Mouse (Mus musculus) subcutaneous adipose tissue, adult 2 months (tissue): ENCODE results near the gene Mex3a. TPM values are rescaled to one million over a fixed set of nuclear protein-coding genes. Genes with fewer than 3 reads are reported as not detected.

ENCODE experiments used
- polyA plus RNA-seq: library from polyadenylated mRNA; depleted of rRNA; stranded (reverse); fragments of >200 nt; gene quantifications from 2 replicates; pipeline ENCODE4 v1.2.3, GENCODE M21; 2012; ENCODE audit warnings: low replicate concordance; rRNA removed

Mex3a gene
- polyA plus RNA-seq: 0.56 and 12.0 TPM in 2 replicates

DNA sequence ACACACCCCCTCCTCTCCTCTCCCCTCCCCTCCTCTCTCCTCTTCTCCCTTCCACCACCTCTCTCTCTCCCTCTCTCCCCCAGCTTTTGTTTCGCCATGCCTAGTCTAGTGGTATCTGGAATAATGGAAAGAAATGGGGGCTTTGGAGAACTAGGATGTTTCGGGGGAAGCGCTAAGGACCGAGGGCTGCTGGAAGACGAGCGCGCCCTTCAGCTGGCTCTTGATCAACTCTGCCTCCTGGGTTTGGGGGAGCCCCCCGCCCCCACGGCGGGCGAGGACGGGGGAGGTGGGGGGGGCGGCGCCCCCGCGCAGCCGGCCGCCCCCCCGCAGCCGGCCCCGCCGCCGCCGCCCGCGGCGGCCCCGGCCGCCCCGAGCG lies at the start of gene Mex3a:
TSS of gene Mex3a (plus strand) at position 97 of the 376 bp plus-strand sequence.

DNA sequence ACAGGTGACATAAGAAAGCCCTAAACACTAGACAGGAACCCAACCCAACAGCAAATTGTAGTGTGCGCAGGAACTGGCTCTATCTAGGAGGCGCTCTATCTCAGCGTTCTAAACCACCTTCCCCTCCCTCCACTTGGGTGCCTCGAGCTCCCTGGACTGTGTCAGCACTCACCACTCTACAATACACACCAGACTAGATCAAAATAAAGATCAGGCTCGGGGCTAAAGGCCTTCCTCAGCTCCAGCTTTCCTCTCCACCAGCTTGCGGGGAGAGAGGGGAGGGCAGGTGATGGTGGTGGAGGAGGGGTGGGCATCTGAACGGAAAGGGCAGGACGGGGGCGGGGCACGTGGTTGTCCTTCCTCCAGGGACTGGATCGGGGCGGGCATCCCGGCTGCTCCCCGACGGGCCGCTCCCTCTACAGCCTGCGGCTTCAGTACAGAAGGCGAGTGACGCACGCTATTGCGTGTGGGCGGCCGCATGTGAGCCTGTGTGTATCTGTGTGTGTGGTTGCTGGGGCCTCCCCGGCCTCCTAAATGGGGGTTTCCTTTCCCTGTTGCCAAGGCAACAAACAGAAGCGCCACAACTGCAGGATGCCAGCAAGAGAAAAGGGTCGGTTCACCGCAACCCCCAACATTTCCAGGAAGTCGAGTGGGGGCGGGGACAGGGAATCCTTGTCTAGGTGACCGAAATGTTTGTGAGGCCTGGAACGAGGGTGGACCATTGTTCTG lies 22.3 kb upstream of the Mex3a start, which contains the start of gene Lmna:
TSS of gene Lmna (minus strand) at position 265 of the 729 bp plus-strand sequence.

DNA sequence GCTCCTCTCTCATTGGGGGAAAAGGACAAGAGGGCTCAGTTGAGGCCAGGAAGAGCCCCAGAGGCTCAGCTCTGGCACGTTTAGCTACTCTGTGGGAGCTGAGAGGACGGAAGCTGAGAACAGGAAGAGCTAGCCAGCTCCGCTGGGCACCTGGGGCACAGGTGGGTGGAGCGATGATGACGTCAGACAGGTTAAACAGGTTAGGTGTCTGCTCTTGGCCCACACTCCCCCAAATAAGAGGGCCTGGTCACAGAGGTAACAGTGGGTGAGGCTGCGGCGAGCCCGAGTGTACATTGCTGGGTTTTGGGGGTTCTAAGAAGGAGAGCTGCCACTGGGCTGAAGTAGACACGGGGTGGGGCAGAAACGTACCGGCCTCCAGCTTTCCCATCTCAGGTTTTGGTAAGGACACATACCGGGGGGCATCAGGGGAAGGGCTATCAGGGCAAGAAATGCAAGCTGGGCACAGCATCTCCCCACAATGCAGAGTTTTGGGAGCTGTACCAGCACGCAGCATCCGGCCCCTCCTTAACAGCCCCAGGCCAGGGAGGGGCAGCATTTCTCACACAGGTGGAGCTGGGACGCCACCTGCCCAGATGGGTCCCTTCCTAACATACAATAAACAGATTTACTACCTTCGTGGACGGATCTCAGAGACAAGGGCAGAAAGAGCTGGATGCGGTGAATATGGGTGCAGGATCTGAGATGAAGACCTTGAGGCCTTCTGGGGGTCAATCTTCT lies 16.2 kb downstream of the Mex3a start, which contains the start of gene Rab25:
TSS of gene Rab25 (minus strand) at position 121 of the 738 bp plus-strand sequence.

DNA sequence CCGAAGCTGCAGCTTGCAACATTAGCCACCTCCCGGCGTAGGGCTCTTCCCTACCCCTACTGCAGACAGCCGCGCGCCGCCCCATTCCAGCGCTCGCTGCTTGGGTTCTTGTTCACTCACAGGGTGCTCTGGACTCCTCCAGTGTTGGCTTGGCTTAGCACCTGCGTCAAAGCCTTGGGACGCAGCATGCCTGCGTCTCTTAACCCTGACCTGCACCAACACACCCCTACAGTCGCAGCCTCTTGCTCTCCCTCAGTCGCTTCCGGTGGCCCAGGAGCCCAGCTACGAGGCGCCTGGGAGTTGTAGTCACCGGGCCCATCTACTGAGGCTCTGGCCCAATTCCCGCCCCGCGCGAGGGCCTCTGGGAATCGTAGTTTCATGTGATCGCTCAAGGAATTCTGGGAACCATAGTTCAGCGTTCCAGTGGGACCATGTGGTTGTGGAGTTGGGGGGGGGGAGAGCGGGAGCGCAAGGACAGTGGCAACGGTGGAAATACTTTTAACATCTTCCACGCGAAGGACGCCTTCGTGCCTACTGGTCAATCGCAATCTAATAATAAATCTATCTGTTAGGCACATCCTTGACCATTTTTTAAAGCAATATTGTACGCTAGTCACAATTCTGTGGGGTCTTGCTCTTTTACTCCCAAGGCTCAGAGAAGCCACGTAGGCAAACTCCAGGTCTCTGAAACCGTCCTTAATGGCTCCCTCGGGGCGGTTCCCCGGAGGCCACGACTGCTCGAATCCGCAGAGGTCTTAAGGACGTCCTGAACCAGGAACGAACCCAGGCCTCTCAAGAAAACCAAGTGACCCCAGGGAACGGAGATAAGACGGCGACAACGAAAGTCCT lies 20.7 kb downstream of the Mex3a start, which contains the start of gene Lamtor2:
TSS of gene Lamtor2 (minus strand) at position 399 of the 849 bp plus-strand sequence.

DNA sequence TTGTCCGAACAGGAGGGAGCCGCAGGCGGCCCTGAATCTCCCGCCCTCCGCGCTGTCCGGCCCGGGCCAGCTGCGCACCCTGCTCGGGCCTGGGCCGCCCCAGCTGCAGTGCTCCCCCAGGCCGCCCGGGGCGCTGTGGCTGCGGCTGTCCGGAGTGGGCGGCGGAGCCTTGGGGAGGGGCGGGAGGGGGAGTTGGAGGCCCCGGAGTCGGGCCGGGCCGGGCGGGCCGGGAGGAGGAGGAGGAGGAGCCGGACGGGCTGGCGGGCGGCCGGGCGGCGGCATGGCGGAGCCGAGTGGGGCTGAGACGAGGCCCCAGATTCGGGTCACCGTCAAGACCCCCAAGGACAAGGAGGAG lies 21.3 kb downstream of the Mex3a start, which contains the start of gene Ubqln4:
TSS of gene Ubqln4 (plus strand) at position 234 of the 355 bp plus-strand sequence.

DNA sequence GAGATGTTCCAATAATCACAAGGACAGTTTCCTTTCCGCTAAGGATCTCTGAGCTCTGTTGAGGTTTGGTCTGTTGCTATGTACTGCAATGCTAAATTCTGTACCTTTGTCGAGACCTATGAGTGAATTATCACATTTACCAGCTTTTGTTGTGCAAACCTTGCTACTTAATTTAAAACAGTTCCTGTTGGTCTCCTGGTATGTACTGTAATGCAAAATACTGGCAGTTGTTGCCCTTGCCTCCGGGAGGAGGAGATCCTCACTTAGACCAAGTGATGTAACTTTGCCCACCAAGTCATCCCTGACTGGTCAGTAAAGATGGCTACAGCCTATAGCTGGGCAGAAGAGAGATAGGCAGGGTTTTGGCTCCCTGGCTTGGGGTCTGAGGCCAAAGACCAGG lies 43.3 kb downstream of the Mex3a start, which contains the start of gene Ssr2:
TSS of gene Ssr2 (plus strand) at position 337 of the 400 bp plus-strand sequence.

Other genes starting within 250 kb of the Mex3a start
- gene Gm38392, start 245.2 kb upstream of the Mex3a start, polyA plus RNA-seq: 0.33 and 0.42 TPM in 2 replicates
- 5.6 and 5.7 TPM in 2 replicates for gene Tsacc, start 235.4 kb upstream of the Mex3a start, polyA plus RNA-seq
- gene Cct3, start 235.3 kb upstream of the Mex3a start, polyA plus RNA-seq: 112 and 200 TPM in 2 replicates
- gene Glmp, start 207.4 kb upstream of the Mex3a start, polyA plus RNA-seq: 237 and 305 TPM in 2 replicates
- gene Tmem79, start 196.2 kb upstream of the Mex3a start, polyA plus RNA-seq: 39.1 and 40.3 TPM in 2 replicates
- gene Smg5, start 196.1 kb upstream of the Mex3a start, polyA plus RNA-seq: 60.2 and 94.7 TPM in 2 replicates
- 10.3 and 13.1 TPM in 2 replicates for gene Paqr6, start 167.8 kb upstream of the Mex3a start, polyA plus RNA-seq
- 0.14 and 0.19 TPM in 2 replicates for gene Bglap3, start 159.7 kb upstream of the Mex3a start, polyA plus RNA-seq
- gene Bglap2, start 153.7 kb upstream of the Mex3a start, polyA plus RNA-seq: not detected in 2 replicates
- gene Bglap, start 147.9 kb upstream of the Mex3a start, polyA plus RNA-seq: not detected in 2 replicates
- gene Pmf1, start 122.1 kb upstream of the Mex3a start, polyA plus RNA-seq: 35.7 and 50.0 TPM in 2 replicates
- gene Slc25a44, start 107.3 kb upstream of the Mex3a start, polyA plus RNA-seq: 57.9 and 74.4 TPM in 2 replicates
- 51.9 and 53.4 TPM in 2 replicates for gene Sema4a, start 71.2 kb upstream of the Mex3a start, polyA plus RNA-seq
- gene Lmna, start 22.4 kb upstream of the Mex3a start, polyA plus RNA-seq: 140 and 285 TPM in 2 replicates
- gene Rab25, start 15.9 kb downstream of the Mex3a start, polyA plus RNA-seq: 0.40 and 40.0 TPM in 2 replicates
- 148 and 176 TPM in 2 replicates for gene Lamtor2, start 20.7 kb downstream of the Mex3a start, polyA plus RNA-seq
- gene Ubqln4, start 21.4 kb downstream of the Mex3a start, polyA plus RNA-seq: 63.5 and 103 TPM in 2 replicates
- 270 and 325 TPM in 2 replicates for gene Ssr2, start 43.5 kb downstream of the Mex3a start, polyA plus RNA-seq
- gene Arhgef2, start 73.6 kb downstream of the Mex3a start, polyA plus RNA-seq: 76.8 and 130 TPM in 2 replicates
- gene Rxfp4, start 120.7 kb downstream of the Mex3a start, polyA plus RNA-seq: not detected in 2 replicates
- 54.5 and 72.5 TPM in 2 replicates for gene Khdc4, start 153.4 kb downstream of the Mex3a start, polyA plus RNA-seq
- 67.4 and 70.4 TPM in 2 replicates for gene Rit1, start 184.4 kb downstream of the Mex3a start, polyA plus RNA-seq
- 8.3 and 20.2 TPM in 2 replicates for gene Syt11, start 242.8 kb downstream of the Mex3a start, polyA plus RNA-seq